Mouse (Mus musculus) macrophage (primary cell): ENCODE measurements at regions not wholly inside any gene's neighbourhood (a gene's known extent, or its start where the extent isn't known, plus 50 kb on each side); places are given as distances from the start of the nearest gene placed in this dataset.

Source experiments
- H3K27ac ChIP-seq: fragments of 350-480 bp; formaldehyde crosslinking; 2 replicates; pipeline ENCODE4 v1.9.0; 2021
- H3K36me3 ChIP-seq: fragments of 350-480 bp; formaldehyde crosslinking; 2 replicates; pipeline ENCODE4 v1.9.0; 2021; ENCODE audit errors: inconsistent target
- H3K4me3 ChIP-seq: fragments of 350-480 bp; formaldehyde crosslinking; 2 replicates; pipeline ENCODE4 v1.9.0; 2021; ENCODE audit errors: inconsistent target
- H3K79me2 ChIP-seq: fragments of 350-480 bp; formaldehyde crosslinking; 2 replicates; pipeline ENCODE4 v1.9.0; 2021; ENCODE audit errors: inconsistent target
- WGBS: methylation state at CpG from one replicate; pipeline ENCODE4 v1.1.7; 2026; ENCODE audit warnings: inconsistent platforms; ENCODE audit not compliant: missing documents; 5-methylcytosine and 5-hydroxymethylcytosine counted together

DNA sequence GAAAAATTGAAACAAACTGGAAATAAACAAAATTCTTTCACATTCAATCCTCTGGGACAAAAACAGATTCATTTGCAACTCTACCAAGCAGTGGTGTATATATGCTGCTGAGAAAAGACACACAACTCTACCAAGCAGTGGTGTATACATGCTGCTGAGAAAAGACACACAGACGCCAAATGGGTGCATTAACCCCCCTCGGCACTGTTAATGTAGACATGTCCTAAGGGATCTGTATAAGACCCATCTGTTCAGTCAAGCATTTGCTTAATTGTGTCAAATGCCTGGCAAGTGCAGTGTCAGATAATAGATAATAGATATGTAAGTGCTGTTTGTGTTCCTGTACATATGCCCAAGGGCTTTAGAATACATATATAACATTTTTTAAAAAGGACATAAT, 1035.2 kb upstream of the B3galt2 start:
- Histone ChIP-seq H3K27ac (no peak overlapping the region), H3K79me2 (no peaks in the 10 kb centered on the region), H3K4me3 (no peak overlapping the region), H3K36me3 (no peaks in the 10 kb centered on the region)
- WGBS: 84% methylated on average over 2 of the region's 2 CpGs

DNA sequence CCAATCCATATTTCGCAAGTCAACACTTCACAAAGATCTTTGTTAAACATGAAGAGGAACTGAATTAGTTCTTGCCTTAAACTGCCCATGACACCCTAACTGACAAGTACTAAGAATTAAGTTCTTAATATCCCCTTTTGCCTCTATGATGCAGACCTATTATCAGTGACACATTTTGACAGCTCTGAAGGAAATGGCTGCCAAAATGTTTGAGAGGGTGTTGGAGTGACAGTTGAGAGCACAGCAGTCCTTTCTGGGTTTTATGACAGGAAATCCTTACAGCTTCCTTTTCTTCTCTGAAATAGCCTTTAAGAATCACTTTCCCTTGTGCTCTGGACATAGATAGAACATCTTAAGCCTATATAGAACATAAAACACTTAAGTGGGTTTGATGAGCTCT, 1034.4 kb upstream of the B3galt2 start:
- no peaks in the 10 kb centered on the region for H3K36me3 ChIP-seq
- H3K79me2 ChIP-seq: no peaks in the 10 kb centered on the region
- WGBS: 87% methylated on average over 1 of the region's 1 CpGs
- no peak overlapping the region for H3K27ac ChIP-seq
- no peak overlapping the region for H3K4me3 ChIP-seq

DNA sequence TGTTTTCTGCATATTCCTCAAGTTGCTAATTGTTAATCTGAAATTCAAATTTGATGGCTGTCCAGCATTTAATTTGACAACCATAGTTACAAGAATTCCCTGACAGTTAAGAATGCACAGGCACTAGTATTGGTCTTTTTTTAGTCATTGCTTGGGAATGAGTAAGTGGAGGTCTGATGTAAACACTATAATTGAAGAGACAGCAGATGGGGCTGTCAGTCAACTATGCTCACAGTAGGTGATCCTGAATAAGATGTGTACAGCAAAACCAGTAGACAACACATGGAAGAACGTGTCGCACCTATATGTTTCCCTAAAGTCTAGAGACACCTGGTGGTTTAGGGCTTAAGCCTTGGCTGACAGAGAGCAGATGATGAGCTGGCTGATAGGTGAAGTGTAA, 1019.0 kb upstream of the B3galt2 start:
- Histone ChIP-seq H3K27ac (no peak overlapping the region), H3K4me3 (no peak overlapping the region), H3K79me2 (no peaks in the 10 kb centered on the region), H3K36me3 (no peaks in the 10 kb centered on the region)
- 97% methylated on average over 2 of the region's 2 CpGs for WGBS

DNA sequence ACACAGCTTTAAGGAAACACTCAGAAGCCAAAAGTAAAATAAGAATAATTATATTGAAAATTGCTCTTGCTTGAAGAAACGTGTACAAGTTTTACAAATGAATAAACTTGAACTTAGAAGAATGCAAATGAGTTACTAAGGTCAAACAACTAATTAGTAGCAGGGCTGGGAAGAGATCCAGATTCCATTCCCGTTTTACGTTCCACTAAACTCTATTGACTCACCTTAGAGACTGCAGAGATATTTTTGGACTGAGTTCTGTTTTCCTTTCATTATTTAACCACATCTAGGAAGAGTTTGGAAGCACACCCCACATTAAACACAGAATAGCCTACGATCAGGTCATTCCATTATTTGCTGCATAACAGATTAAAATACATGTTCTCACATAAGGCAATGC, 1016.2 kb upstream of the B3galt2 start:
- 75% methylated on average over 4 of the region's 4 CpGs for WGBS
- H3K79me2 ChIP-seq: no peaks in the 10 kb centered on the region

DNA sequence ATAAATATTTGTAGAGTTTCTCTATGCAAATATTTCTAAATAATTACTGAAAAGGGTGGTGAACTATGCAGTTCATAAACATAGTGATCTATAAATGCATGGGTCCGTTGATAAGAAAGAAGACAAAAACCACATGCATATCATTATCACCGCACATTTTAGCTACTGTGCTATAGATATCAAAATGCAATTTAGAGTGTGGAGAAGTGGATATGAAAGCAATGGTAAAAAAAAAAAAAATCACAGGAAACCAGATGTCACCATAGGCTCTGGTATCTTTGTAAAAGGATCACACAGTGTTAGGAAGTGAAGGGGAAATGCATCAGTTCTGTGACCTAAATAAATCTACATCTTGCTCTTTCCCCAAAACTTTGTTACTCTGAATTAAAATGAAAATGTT, 985.2 kb upstream of the B3galt2 start:
- Histone ChIP-seq H3K79me2 (no peaks in the 10 kb centered on the region), H3K4me3 (no peak overlapping the region), H3K27ac (no peak overlapping the region), H3K36me3 (no peaks in the 10 kb centered on the region)
- WGBS: 100% methylated on average over 1 of the region's 2 CpGs

More for the DNA sequence above, 1016.2 kb upstream of the B3galt2 start:
- no peaks in the 10 kb centered on the region for H3K36me3 ChIP-seq
- no peak overlapping the region for H3K27ac ChIP-seq
- no peak overlapping the region for H3K4me3 ChIP-seq

DNA sequence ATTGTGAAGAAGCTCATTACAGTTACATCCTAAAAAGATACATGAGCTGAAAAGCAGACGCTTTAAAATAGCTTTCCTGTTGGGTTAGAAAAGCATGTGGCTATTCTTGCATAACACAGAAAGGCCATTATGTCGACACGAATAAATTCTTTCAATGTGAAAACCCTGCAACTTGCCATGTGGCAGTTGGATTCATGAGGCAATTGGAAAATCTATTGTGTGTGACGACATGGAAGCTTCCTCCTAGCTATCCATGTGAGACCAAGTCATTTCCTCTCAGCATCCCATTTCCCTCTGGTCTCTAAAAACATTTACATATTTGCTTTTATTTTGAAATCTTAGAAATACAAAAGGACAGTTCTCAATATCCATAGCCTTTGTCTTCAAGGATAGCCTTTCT, 975.2 kb upstream of the B3galt2 start:
- Histone ChIP-seq H3K36me3 (no peaks in the 10 kb centered on the region), H3K79me2 (no peaks in the 10 kb centered on the region), H3K27ac (peak overlapping the region; percentile 28; the same call in 1 of the 2 replicates), H3K4me3 (no peak overlapping the region)
- WGBS: 44% methylated on average over 4 of the region's 4 CpGs

DNA sequence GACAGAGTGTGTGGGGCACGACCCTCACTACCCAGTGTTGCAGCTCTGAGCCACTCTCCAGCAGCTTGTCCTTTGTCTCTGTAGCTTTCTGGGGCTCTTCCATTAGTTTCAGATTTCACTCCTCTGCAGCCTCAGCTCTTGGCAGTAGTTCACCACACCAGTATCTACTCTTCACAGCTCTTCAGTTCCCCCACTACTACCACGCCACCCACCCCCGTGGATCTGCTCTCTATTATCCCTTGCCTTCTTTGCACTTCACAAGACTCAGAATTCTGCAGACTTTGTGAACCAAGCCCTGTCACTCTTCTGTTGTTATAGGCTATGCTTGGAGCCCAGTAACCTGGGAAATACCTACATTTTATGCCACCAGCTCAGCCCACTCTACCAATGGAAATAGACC, 960.5 kb upstream of the B3galt2 start:
- WGBS: 72% methylated on average over 3 of the region's 3 CpGs
- Histone ChIP-seq H3K27ac (no peak overlapping the region), H3K4me3 (no peak overlapping the region), H3K79me2 (no peaks in the 10 kb centered on the region), H3K36me3 (no peaks in the 10 kb centered on the region)

DNA sequence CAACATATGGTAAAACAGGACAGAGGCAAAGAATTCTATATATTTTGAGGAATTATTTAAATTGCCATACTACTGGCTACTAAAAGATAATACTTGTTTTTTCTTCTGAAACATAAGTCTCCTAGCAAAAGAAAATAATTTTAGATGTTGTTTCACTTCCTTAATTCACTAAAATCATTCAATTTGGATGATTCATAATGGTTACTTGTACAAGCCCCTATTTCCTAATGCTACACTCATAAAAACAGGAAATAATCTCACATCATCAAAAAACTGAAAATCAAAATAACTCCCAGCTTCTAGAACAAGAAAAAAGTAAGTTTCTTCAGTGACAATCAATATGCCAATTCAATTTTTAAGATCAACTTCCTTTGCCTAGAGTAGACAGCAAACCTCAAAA, 951.6 kb upstream of the B3galt2 start:
- Histone ChIP-seq H3K79me2 (no peaks in the 10 kb centered on the region), H3K4me3 (no peak overlapping the region), H3K36me3 (no peaks in the 10 kb centered on the region), H3K27ac (no peak overlapping the region; the same call in 1 of the 2 replicates)

DNA sequence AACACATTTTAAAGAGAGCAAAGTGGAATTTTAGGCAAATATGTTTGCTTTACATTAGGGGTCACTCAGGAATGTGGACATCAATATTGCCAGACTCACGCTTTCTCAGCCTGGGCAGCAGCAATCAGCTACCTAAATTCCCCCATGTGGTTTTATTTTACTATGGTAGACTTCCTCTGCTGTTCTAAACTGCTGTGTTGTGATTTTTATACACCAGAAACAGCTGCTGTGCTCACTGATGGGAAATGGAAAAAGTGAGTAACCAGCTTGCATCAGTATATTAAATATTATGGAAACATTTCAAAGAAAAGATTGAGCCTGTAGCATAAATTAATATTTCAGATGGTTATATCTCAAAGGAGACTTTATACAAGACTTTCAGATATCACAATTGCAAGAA, 945.3 kb upstream of the B3galt2 start:
- no peak overlapping the region for H3K4me3 ChIP-seq
- 83% methylated on average over 1 of the region's 1 CpGs for WGBS
- no peaks in the 10 kb centered on the region for H3K79me2 ChIP-seq
- H3K36me3 ChIP-seq: no peaks in the 10 kb centered on the region
- H3K27ac ChIP-seq: no peak overlapping the region

DNA sequence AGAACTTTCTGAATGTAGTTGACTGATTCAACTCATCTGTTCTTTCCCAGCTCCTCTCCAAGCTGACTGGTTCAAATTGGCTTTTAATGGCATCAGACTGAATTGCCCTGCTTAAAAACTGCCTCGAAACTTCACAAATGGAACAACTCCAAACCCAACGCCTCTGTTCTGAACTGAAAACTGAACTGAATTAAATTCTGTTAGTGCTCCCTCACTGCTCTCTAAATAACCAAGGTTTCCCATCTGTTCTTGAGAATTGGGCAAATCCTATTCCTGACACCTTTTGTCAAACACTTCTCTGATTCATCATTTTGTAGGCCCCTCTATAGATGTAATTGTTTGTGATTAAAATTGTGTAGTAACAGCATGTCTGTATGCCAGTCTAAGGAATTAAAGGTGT, 932.2 kb upstream of the B3galt2 start:
- Histone ChIP-seq H3K79me2 (no peaks in the 10 kb centered on the region), H3K36me3 (no peaks in the 10 kb centered on the region), H3K4me3 (no peak overlapping the region), H3K27ac (no peak overlapping the region)
- 92% methylated on average over 2 of the region's 2 CpGs for WGBS

DNA sequence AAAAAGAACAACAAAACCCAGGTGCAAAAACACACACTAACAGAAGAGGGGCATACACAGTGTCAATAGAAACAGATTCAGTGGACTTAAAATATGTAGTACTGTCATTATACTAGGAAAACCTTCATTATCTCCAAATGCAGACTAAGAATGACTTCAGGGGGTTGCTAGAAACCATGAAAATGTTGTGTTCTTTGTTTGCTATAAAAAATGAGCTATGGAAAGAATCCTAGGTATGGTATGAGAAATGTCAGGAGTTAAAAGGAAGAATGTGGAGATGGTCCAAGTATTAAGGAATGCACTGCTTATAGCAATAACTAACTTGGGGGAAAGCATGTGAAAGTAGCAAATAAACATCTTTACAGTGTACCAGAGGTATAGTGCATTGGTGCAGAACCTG, 910.2 kb upstream of the B3galt2 start:
- no peak overlapping the region for H3K27ac ChIP-seq
- H3K79me2 ChIP-seq: no peaks in the 10 kb centered on the region
- H3K4me3 ChIP-seq: no peak overlapping the region
- H3K36me3 ChIP-seq: no peaks in the 10 kb centered on the region

DNA sequence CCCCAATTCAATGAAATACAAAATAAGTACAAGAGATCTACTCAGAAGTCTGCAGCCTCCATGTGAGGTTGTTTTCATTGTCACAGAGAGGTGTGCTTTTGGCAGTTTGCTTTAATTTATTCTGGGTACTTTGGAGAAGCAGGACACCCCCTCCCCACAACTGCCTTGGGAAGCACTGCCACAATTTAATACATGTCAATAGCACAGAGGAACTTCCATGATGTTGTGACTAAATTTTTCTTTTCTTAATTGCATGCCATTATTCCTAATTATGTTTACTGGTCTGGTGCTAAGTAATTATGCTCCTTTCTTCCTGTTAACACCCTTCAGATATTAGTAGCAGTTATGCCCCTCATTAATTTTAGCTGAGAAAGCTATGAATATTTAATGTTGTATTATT, 906.4 kb upstream of the B3galt2 start:
- no peak overlapping the region for H3K27ac ChIP-seq
- no peak overlapping the region for H3K4me3 ChIP-seq
- H3K79me2 ChIP-seq: no peaks in the 10 kb centered on the region
- no peaks in the 10 kb centered on the region for H3K36me3 ChIP-seq

DNA sequence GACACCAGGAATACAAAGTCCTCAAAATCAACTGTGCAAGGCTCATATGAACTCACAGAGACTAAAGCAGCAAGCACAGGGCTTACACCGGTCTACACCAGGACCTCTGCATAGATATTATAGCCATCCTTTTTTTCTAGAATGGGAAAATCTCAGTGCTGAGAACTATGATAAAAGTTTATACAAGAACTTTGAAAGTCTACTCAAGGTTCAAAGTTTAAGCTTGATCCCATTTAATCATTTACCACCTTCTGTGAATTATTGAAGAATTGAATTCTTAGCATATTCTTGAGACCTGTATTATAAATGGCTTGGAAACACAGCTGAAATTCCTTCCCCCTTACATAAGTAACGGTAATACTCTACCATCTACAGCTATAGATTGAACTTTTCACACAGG, 902.1 kb upstream of the B3galt2 start:
- H3K36me3 ChIP-seq: no peaks in the 10 kb centered on the region
- 92% methylated on average over 2 of the region's 2 CpGs for WGBS
- H3K79me2 ChIP-seq: no peaks in the 10 kb centered on the region
- H3K4me3 ChIP-seq: no peak overlapping the region
- H3K27ac ChIP-seq: no peak overlapping the region

DNA sequence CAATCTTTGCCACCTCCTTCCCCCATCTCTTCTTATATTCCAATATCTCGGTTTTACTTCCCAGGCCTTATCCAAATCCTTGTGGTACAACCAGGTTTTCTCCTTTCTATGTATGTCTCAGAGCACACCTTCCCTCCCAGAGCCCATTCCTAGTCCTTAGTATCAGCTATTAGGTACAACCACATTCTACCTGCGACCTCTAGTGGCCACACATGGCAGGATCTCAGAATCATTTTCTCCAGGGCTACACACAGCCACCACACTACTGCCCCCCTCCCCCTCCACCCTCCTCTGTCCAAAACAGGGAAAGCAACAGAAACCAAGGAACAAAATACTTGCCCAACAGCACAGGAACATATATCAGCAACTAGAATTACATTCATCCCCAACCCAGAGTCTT, 898.2 kb upstream of the B3galt2 start:
- Histone ChIP-seq H3K36me3 (no peaks in the 10 kb centered on the region), H3K4me3 (no peak overlapping the region), H3K27ac (no peak overlapping the region), H3K79me2 (no peaks in the 10 kb centered on the region)
- WGBS: 40% methylated on average over 2 of the region's 2 CpGs

DNA sequence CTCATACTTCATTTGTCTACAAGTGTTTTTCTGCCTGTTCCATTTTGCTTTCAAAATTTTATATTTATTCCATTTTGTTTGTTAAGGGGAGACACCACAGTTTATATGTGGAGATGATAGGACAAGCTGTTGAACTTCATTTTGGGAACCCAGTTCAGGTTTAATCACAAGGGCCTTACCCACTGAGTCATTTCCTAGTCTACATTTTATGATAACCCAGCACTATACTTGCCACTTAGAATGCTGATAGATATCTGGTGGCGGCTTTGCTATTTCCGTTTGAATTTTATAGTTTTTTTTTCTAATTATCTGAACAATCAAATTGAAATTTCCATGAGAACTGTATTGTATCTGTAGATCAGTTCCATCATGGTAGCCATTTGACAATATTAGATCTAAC, 869.5 kb upstream of the B3galt2 start:
- 87% methylated on average over 2 of the region's 2 CpGs for WGBS
- Histone ChIP-seq H3K4me3 (no peak overlapping the region), H3K79me2 (no peaks in the 10 kb centered on the region)

More for the DNA sequence above, 869.5 kb upstream of the B3galt2 start:
- H3K27ac ChIP-seq: no peak overlapping the region
- H3K36me3 ChIP-seq: no peaks in the 10 kb centered on the region
